Mouse (Mus musculus): ENCODE data around the gene Tmem170. TPM values are rescaled to one million over a fixed set of nuclear protein-coding genes. Genes with fewer than 3 reads are reported as not detected.

Gene Tmem170
- total RNA-seq, 2 experiments from 2014 or later = 4.3 to 5.0 TPM

GRCm38 (mm10) chr8:111821199-111821598 is 55.4 kb downstream of the Tmem170 start:
- ATAC-seq (replicated peaks; ENCODE audit: low FRiP score, low TSS enrichment, poor library complexity, severe bottlenecking) = peak; percentile 65

- no peak for ATAC-seq (replicated peaks; ENCODE audit: low FRiP score, low TSS enrichment, poor library complexity, severe bottlenecking)
These were observed 55.9 kb downstream of the Tmem170 start for GRCm38 (mm10) chr8:111820691-111821090.

- no peak for ATAC-seq (replicated peaks; ENCODE audit: low FRiP score, low TSS enrichment, poor library complexity, severe bottlenecking)
These were observed 56.5 kb downstream of the Tmem170 start for GRCm38 (mm10) chr8:111820018-111820417.

GRCm38 (mm10) chr8:111818556-111818955 is 58.0 kb downstream of the Tmem170 start:
- no peak for ATAC-seq (replicated peaks; ENCODE audit: low FRiP score, low TSS enrichment, poor library complexity, severe bottlenecking)

- ATAC-seq (replicated peaks; ENCODE audit: low FRiP score, low TSS enrichment, poor library complexity, severe bottlenecking) = no peak
These were observed 61.5 kb downstream of the Tmem170 start for GRCm38 (mm10) chr8:111815078-111815477.

GRCm38 (mm10) chr8:111813818-111814217 is 62.7 kb downstream of the Tmem170 start:
- no peak for ATAC-seq (replicated peaks; ENCODE audit: low FRiP score, low TSS enrichment, poor library complexity, severe bottlenecking)

Other genes with a start within 250 kb of the Tmem170 start
- gene Ldhd, start 246.4 kb downstream of the Tmem170 start, total RNA-seq (2014; fragmentation: Nextera tagmentation) = 0.15 and 1.1 TPM in 2 replicates
- gene Ldhd, start 246.4 kb downstream of the Tmem170 start, total RNA-seq (2017) = 0.09 and 0.15 TPM in 2 replicates
- 13.5 and 13.9 TPM in 2 replicates for gene Zfp1, start 233.3 kb downstream of the Tmem170 start, total RNA-seq (2014; fragmentation: Nextera tagmentation)
- gene Zfp1, start 233.3 kb downstream of the Tmem170 start, total RNA-seq (2017) = 3.6 and 11.5 TPM in 2 replicates
- not detected in 2 replicates for gene Ctrb1, start 185.7 kb downstream of the Tmem170 start, total RNA-seq (2014; fragmentation: Nextera tagmentation)
- not detected in 2 replicates for gene Ctrb1, start 185.7 kb downstream of the Tmem170 start, total RNA-seq (2017)
- gene Bcar1, start 132.9 kb downstream of the Tmem170 start, total RNA-seq (2014; fragmentation: Nextera tagmentation) = 0.17 TPM in 1 of 2 replicates, not detected in the other
- not detected in 2 replicates for gene Bcar1, start 132.9 kb downstream of the Tmem170 start, total RNA-seq (2017)
- gene Cfdp1, start 22.5 kb downstream of the Tmem170 start, total RNA-seq (2014; fragmentation: Nextera tagmentation) = 159 and 214 TPM in 2 replicates
- gene Cfdp1, start 22.5 kb downstream of the Tmem170 start, total RNA-seq (2017) = 339 and 404 TPM in 2 replicates
- not detected in 2 replicates for gene Chst5, start 33.7 kb upstream of the Tmem170 start, total RNA-seq (2014; fragmentation: Nextera tagmentation)
- not detected in 2 replicates for gene Chst5, start 33.7 kb upstream of the Tmem170 start, total RNA-seq (2017)
- gene Tmem231, start 57.1 kb upstream of the Tmem170 start, total RNA-seq (2014; fragmentation: Nextera tagmentation) = 2.5 and 3.9 TPM in 2 replicates
- gene Tmem231, start 57.1 kb upstream of the Tmem170 start, total RNA-seq (2017) = 1.6 and 2.1 TPM in 2 replicates
- 42.6 and 55.5 TPM in 2 replicates for gene Gabarapl2, start 64.0 kb upstream of the Tmem170 start, total RNA-seq (2014; fragmentation: Nextera tagmentation)
- 29.1 and 32.9 TPM in 2 replicates for gene Gabarapl2, start 64.0 kb upstream of the Tmem170 start, total RNA-seq (2017)
- 14.0 and 23.7 TPM in 2 replicates for gene Adat1, start 115.6 kb upstream of the Tmem170 start, total RNA-seq (2014; fragmentation: Nextera tagmentation)
- gene Adat1, start 115.6 kb upstream of the Tmem170 start, total RNA-seq (2017) = 6.7 and 7.2 TPM in 2 replicates
- 164 and 171 TPM in 2 replicates for gene Kars, start 134.6 kb upstream of the Tmem170 start, total RNA-seq (2014; fragmentation: Nextera tagmentation)
- 220 and 274 TPM in 2 replicates for gene Kars, start 134.6 kb upstream of the Tmem170 start, total RNA-seq (2017)
- 11.3 and 12.0 TPM in 2 replicates for gene Terf2ip, start 134.6 kb upstream of the Tmem170 start, total RNA-seq (2014; fragmentation: Nextera tagmentation)
- 14.5 and 16.8 TPM in 2 replicates for gene Terf2ip, start 134.6 kb upstream of the Tmem170 start, total RNA-seq (2017)
- not detected in 2 replicates for gene Gm6793, start 138.3 kb upstream of the Tmem170 start, total RNA-seq (2014; fragmentation: Nextera tagmentation)
- not detected in 2 replicates for gene Gm6793, start 138.3 kb upstream of the Tmem170 start, total RNA-seq (2017)